Mouse (Mus musculus) hindbrain, embryonic 15.5 days (tissue): Measurements from ENCODE around the gene Zdhhc6. TPM values are rescaled to one million over a fixed set of nuclear protein-coding genes. Genes with fewer than 3 reads are reported as not detected.

Experiments used
- ATAC-seq: fragments of 200-750 bp; cut with Nextera tagmentation; 2 replicates; pipeline ENCODE4 v1.8.0; 2017; ENCODE audit warnings: low read depth, moderate number of reproducible peaks, moderate TSS enrichment; ENCODE audit not compliant: low FRiP score
- H3K27ac ChIP-seq: fragments of 300-500 bp; sonication (generic); replicated peaks from 2 replicates; pipeline ENCODE4 v1.5.1; 2015; ENCODE audit warnings: mild to moderate bottlenecking, inconsistent platforms
- H3K27me3 ChIP-seq: fragments of 300-500 bp; sonication (generic); 2 replicates; pipeline ENCODE4 v1.6.1; 2015; ENCODE audit warnings: control low read depth, inconsistent platforms
- H3K36me3 ChIP-seq: fragments of 300-500 bp; sonication (generic); 2 replicates; pipeline ENCODE4 v1.6.1; 2015; ENCODE audit warnings: control low read depth, inconsistent platforms
- H3K4me1 ChIP-seq: fragments of 300-500 bp; sonication (generic); replicated peaks from 2 replicates; pipeline ENCODE4 v1.6.1; 2015; ENCODE audit warnings: control low read depth, inconsistent platforms
- H3K4me2 ChIP-seq: fragments of 300-500 bp; sonication (generic); 2 replicates; pipeline ENCODE4 v1.6.1; 2015; ENCODE audit warnings: moderate library complexity, mild to moderate bottlenecking, inconsistent platforms
- H3K4me3 ChIP-seq: fragments of 300-500 bp; sonication (generic); 2 replicates; pipeline ENCODE4 v1.5.1; 2015; ENCODE audit warnings: mild to moderate bottlenecking, inconsistent platforms
- H3K9ac ChIP-seq: fragments of 300-500 bp; sonication (generic); 2 replicates; pipeline ENCODE4 v1.6.1; 2015; ENCODE audit warnings: inconsistent platforms
- H3K9me3 ChIP-seq: fragments of 300-500 bp; sonication (generic); 2 replicates; pipeline ENCODE4 v1.6.1; 2016; ENCODE audit warnings: control low read depth, inconsistent platforms
- WGBS: fragments of 180-500 bp; shearing (Covaris S2); methylation state at CpG from one replicate; pipeline ENCODE4 v1.1.7; 2015; 5-methylcytosine and 5-hydroxymethylcytosine counted together
- polyA plus RNA-seq: library from polyadenylated mRNA; unstranded; fragments of >200 nt; fragmentation: Nextera tagmentation; extraction: Ambion mirVana; gene quantifications from 2 replicates; pipeline ENCODE4 v1.2.1, GENCODE M21; 2015

Zdhhc6 gene
- polyA plus RNA-seq, 1 experiment from 2014 or later, result 71.1 TPM

DNA sequence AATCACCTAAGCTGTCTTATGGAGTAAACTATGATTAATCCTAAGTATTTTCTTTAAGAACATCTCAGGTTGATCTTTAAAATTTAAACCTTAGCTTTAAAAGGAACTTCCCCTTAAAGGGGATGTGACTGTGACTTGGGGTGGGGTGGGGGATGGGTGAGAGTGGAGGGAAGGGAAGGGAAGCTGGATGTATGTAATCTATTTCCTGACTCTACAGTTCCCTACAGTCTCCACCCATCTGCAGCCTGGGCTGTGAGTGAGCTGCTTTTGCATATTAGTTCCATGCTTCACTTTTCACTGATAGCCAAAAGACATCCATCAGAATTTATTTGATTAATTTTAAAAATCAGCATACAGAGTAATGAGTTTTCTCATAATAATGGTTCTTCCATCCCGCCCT is 16.5 kb downstream of the Zdhhc6 start:
- no peaks in the 10 kb centered on the region for H3K4me1 ChIP-seq
- H3K9ac ChIP-seq, result no peak overlapping the region
- H3K9me3 ChIP-seq, result no peaks in the 10 kb centered on the region
- peaks cover 54% of the 10 kb centered on the region for H3K36me3 ChIP-seq
- no peaks in the 10 kb centered on the region for H3K27me3 ChIP-seq
- ATAC-seq, result no peak
- 92% methylated on average over 1 of the region's 1 CpGs for WGBS
- H3K27ac ChIP-seq, result no peak overlapping the region
- H3K4me2 ChIP-seq, result no peak overlapping the region
- H3K4me3 ChIP-seq, result no peak overlapping the region

DNA sequence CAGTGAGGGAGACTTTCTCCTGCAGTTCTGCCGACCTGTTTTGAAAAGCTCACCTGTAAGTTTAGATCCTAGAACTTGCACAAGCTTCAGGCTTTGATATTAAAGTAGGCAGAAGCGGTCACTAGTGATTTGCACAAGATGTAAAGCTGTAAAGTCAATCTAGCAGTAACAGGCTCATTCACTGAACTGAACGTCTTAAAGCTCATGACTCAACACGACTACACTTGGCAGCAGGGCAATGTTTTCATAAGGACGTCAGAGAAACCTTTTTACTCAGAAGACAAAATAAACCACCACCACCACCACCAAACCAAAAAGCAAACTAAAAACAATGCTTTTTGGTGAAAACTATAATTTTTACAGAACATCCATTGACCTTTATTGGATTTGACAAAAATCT is 17.9 kb downstream of the Zdhhc6 start:
- Histone ChIP-seq H3K4me2 (no peak overlapping the region), H3K9me3 (no peaks in the 10 kb centered on the region), H3K9ac (no peak overlapping the region), H3K36me3 (peaks cover 47% of the 10 kb centered on the region), H3K27ac (no peak overlapping the region), H3K4me1 (no peaks in the 10 kb centered on the region), H3K4me3 (no peak overlapping the region), H3K27me3 (no peaks in the 10 kb centered on the region)
- no peak for ATAC-seq
- 85% methylated on average over 5 of the region's 5 CpGs for WGBS

DNA sequence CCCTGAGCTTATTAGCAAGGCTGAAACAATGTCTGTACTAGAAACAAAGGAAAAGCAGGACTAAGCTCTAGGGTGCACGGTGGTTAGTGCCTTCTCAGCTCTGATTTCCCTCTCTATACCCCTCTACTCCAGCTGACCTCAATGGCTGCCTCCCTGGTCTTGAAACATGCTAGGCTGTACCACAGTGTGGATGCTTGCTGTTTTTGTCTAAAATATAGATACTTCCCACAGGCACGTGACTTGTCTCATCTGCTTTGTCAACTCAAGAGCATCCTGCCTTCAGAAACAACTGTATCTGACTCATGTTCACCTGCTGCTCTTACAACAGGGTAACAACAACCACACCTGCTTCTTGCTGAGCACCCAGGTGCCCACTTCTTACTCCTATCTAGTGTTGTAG is 18.3 kb downstream of the Zdhhc6 start:
- no peak overlapping the region for H3K27ac ChIP-seq
- peaks cover 43% of the 10 kb centered on the region for H3K36me3 ChIP-seq
- H3K27me3 ChIP-seq, result no peaks in the 10 kb centered on the region
- no peak for ATAC-seq
- H3K9ac ChIP-seq, result no peak overlapping the region
- no peaks in the 10 kb centered on the region for H3K9me3 ChIP-seq
- 96% methylated on average over 2 of the region's 2 CpGs for WGBS
- H3K4me3 ChIP-seq, result no peak overlapping the region
- no peaks in the 10 kb centered on the region for H3K4me1 ChIP-seq
- no peak overlapping the region for H3K4me2 ChIP-seq

DNA sequence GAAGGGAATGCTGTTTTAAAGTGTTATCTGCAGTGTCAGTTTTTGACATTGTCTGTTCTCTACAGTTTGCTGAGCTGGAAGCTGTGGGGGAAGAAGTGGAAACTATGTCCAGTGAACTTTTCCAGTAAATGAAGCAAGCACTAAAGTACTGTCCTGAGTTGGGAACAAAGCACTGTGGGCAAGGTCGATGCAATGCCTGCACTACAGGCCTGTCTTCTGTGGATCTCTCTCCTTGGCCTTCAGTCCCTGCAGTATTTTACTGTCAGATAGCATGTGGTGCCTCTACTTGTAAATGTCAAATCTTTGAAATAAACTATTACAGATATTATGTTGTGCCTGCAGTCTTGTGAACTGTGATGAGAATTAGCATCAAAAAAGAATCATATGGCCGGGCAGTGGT is 19.5 kb downstream of the Zdhhc6 start:
- ATAC-seq, result no peak
- Histone ChIP-seq H3K4me3 (no peak overlapping the region), H3K4me2 (no peak overlapping the region), H3K9me3 (no peaks in the 10 kb centered on the region), H3K4me1 (no peaks in the 10 kb centered on the region), H3K36me3 (peaks cover 31% of the 10 kb centered on the region), H3K9ac (no peak overlapping the region), H3K27ac (no peak overlapping the region), H3K27me3 (no peaks in the 10 kb centered on the region)
- 94% methylated on average over 2 of the region's 2 CpGs for WGBS

DNA sequence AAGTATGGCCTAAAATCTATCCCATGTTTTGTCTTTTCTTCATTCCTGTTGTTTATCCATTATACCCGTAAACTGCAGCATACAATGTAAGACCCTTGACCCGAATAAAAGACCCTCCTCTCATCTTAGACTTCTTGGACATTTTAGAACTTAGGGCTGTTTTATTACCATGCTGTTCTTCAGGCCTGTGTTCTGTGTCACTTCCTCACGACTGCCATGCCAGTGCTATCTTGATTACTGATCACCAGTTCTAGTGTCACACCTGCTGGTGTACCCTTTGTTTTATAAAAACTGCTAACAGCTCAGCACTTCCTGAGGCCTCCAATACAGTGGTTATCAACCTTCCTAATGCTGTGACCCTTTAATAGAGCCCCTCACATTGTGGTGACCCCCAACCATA is 20.3 kb downstream of the Zdhhc6 start:
- H3K27me3 ChIP-seq, result no peaks in the 10 kb centered on the region
- H3K9me3 ChIP-seq, result no peaks in the 10 kb centered on the region
- H3K27ac ChIP-seq, result no peak overlapping the region
- 87% methylated on average over 3 of the region's 3 CpGs for WGBS
- H3K36me3 ChIP-seq, result peaks cover 25% of the 10 kb centered on the region
- H3K4me3 ChIP-seq, result no peak overlapping the region
- H3K4me2 ChIP-seq, result no peak overlapping the region
- no peaks in the 10 kb centered on the region for H3K4me1 ChIP-seq
- H3K9ac ChIP-seq, result no peak overlapping the region
- no peak for ATAC-seq

DNA sequence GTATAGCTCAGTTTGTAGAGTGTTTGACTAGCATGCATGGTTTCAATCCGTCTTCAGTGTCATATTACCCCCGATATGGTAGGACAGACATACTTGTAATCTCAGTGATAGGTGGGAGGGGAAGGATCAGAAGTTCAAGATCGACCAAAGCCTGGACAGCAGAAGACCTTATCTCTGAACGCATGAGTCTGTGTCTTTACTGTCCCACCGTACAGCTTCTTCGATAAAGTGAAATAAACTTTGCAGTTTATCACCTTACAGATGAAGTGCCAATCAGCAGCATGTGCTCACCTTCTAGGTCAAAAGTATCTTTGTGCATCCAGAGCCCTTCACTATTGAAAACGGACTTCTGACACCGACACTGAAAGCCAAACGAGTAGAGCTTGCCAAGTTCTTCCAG is 20.8 kb downstream of the Zdhhc6 start:
- H3K4me1 ChIP-seq, result no peaks in the 10 kb centered on the region
- ATAC-seq, result no peak
- H3K27ac ChIP-seq, result no peak overlapping the region
- H3K4me3 ChIP-seq, result no peak overlapping the region
- H3K36me3 ChIP-seq, result peaks cover 22% of the 10 kb centered on the region
- no peak overlapping the region for H3K4me2 ChIP-seq
- 95% methylated on average over 9 of the region's 9 CpGs for WGBS
- no peaks in the 10 kb centered on the region for H3K27me3 ChIP-seq
- no peaks in the 10 kb centered on the region for H3K9me3 ChIP-seq
- no peak overlapping the region for H3K9ac ChIP-seq

DNA sequence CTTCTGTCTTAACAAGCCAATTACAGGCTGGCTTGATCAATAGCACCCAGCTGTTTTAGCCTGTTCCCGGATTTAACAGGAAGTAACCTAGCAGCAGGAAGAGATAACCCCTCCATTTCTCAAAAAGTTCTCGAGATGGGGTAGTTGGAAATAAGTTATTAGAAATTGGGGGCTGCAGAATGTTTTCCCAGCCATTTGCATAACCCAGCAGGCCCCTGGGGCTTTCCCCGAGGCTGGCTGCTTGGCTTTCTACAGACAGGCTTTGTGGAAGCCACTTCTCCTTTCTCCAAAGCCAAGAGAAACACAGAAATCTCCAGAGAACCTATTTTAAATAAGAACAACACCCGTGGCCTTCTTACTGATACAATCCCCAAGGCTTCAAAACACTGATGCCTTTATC is 22.7 kb downstream of the Zdhhc6 start:
- peaks cover 22% of the 10 kb centered on the region for H3K36me3 ChIP-seq
- no peaks in the 10 kb centered on the region for H3K9me3 ChIP-seq
- no peak overlapping the region for H3K27ac ChIP-seq
- no peaks in the 10 kb centered on the region for H3K4me1 ChIP-seq
- no peak overlapping the region for H3K4me2 ChIP-seq
- ATAC-seq, result no peak
- H3K9ac ChIP-seq, result no peak overlapping the region
- H3K27me3 ChIP-seq, result no peaks in the 10 kb centered on the region
- no peak overlapping the region for H3K4me3 ChIP-seq
- 39% methylated on average over 4 of the region's 4 CpGs for WGBS

DNA sequence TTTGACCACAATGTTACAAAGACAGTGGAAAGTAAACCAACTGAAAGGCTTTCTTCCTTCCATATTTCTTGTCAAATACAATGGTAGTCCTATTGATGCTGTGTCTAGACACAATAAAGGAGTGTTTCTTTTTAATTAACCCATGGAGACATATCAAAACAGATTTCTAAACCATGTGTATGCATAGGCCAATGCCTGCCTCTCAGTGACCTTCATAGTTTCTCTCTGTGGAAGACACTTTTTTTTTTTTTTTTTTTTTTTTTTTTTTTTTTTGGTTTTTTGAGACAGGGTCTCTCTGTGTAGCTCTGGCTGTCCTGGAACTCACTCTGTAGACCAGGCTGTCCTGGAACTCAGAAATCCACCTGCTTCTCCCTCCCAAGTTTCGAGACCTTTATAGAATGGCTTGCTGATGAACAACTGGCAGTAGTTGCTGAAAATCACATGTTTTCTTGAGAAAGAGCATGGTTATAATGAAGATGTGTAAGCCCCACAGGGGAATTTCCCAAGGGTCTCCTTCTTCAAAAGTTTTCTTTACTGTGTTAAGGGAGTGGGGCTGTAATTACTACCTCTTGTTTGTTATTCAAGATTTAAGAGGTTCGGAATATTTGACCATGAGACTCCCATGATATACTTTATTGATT is 23.5 kb downstream of the Zdhhc6 start:
- H3K36me3 ChIP-seq, result peaks cover 20% of the 10 kb centered on the region
- no peak for ATAC-seq
- no peak overlapping the region for H3K4me3 ChIP-seq
- no peak overlapping the region for H3K4me2 ChIP-seq
- 95% methylated on average over 2 of the region's 2 CpGs for WGBS
- H3K27me3 ChIP-seq, result no peaks in the 10 kb centered on the region
- H3K27ac ChIP-seq, result no peak overlapping the region
- H3K4me1 ChIP-seq, result no peaks in the 10 kb centered on the region
- no peak overlapping the region for H3K9ac ChIP-seq
- no peaks in the 10 kb centered on the region for H3K9me3 ChIP-seq

DNA sequence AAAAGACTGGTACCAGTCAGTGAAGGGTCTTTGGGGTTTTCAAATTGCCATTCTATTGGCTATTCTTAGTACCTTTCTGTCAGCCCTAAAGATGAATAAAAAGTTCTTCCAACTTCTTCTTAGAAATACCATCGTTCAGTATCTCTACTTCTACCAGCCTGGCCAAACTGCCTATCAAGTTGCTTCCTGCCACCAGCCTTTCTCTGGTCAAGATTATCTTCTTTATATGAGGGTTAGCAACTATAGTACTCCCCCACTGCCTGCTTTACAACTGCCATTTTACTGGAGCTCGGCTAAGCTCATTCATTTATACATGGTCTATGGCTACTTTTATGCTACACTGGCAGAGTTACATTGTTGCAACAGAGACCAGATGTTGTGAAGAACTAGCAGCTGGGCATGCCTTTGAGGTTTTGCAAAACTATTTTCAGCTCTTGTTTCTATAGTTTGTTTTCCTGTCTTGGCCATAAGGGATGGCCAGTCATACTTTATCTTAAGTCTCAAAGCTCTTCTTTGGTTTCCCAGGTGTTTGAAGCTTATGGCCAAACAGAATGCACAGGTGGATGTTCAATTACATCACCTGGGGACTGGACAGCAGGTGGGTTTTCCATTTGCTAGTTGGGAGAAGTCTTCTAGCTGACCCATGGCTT is 25.1 kb downstream of the Zdhhc6 start:
- no peak overlapping the region for H3K4me2 ChIP-seq
- no peak for ATAC-seq
- no peaks in the 10 kb centered on the region for H3K27me3 ChIP-seq
- H3K4me3 ChIP-seq, result no peak overlapping the region
- H3K36me3 ChIP-seq, result 0 out of 2 replicates have a peak, but pooled peaks cover 9% of the 10 kb centered on the region
- 91% methylated on average over 2 of the region's 2 CpGs for WGBS
- H3K9me3 ChIP-seq, result no peaks in the 10 kb centered on the region
- no peak overlapping the region for H3K27ac ChIP-seq
- H3K9ac ChIP-seq, result no peak overlapping the region
- H3K4me1 ChIP-seq, result no peaks in the 10 kb centered on the region

DNA sequence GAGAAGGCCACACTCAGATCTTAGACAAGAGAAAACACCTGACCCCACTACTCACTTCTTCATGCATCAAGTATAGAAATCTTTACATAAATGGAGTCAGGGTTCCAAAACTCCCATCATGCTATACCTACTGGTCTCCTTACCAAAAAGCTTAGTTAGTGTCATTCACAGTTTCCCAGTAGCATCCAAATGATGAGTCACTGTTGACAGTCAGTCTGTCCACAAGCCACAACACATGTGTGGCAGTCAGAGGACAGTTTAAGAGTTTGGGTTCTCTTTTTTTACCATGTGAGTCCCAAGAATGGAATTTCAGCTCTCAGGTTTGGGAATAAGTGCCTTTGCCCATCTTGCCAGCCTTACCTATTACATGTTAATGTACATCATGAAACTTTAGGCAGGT is 26.9 kb downstream of the Zdhhc6 start:
- H3K27me3 ChIP-seq, result no peaks in the 10 kb centered on the region
- no peak for ATAC-seq
- no peak overlapping the region for H3K27ac ChIP-seq
- H3K9me3 ChIP-seq, result no peaks in the 10 kb centered on the region
- H3K36me3 ChIP-seq, result no peaks in the 10 kb centered on the region
- no peak overlapping the region for H3K4me3 ChIP-seq
- no peak overlapping the region for H3K4me2 ChIP-seq
- no peak overlapping the region for H3K9ac ChIP-seq
- no peaks in the 10 kb centered on the region for H3K4me1 ChIP-seq

DNA sequence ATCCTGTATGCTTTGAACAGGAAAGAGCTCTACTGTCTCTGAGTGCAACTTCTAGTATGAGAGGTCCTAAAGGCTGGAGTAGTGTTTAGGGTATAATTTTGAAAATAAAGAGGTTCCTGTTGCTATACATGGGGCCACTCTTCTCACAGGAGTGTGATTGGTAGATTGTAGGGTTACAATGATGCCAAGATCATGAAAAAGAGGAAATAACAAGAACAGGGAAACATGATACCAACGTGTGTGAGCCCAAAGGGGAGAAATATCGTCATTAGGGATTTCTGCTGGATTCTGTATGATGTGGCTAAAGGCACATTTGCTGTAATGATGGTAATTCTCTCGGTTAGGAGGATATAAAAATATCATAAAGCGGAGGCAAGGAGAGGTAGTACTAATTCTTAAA is 29.8 kb downstream of the Zdhhc6 start:
- Histone ChIP-seq H3K4me1 (no peaks in the 10 kb centered on the region), H3K36me3 (no peaks in the 10 kb centered on the region), H3K27me3 (no peaks in the 10 kb centered on the region), H3K4me2 (no peak overlapping the region), H3K9me3 (no peaks in the 10 kb centered on the region), H3K4me3 (no peak overlapping the region), H3K27ac (no peak overlapping the region), H3K9ac (no peak overlapping the region)
- no peak for ATAC-seq
- 90% methylated on average over 4 of the region's 4 CpGs for WGBS

DNA sequence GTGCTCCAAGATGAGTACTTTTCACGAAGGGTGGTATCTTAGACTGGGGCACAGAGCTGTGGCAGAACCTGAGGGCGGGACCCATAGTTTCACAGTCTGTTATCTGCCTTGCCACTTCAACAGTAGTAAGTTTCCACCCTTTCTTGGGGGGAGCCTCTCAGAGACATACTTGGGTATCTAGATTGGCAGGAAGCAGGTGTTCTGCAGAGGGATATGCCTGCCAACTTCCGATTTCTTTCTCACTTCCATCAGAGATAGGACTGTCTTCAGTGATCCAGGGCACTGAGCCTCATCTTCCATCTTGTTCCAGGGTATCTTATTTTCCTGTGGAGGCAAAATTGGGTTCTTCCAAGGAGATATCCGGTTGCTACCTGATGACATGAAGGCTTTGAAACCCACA is 31.7 kb downstream of the Zdhhc6 start:
- H3K4me1 ChIP-seq, result no peaks in the 10 kb centered on the region
- no peak overlapping the region for H3K27ac ChIP-seq
- no peak overlapping the region for H3K4me3 ChIP-seq
- H3K27me3 ChIP-seq, result no peaks in the 10 kb centered on the region
- 90% methylated on average over 4 of the region's 4 CpGs for WGBS
- H3K36me3 ChIP-seq, result no peaks in the 10 kb centered on the region
- ATAC-seq, result no peak
- H3K9ac ChIP-seq, result no peak overlapping the region
- no peaks in the 10 kb centered on the region for H3K9me3 ChIP-seq
- no peak overlapping the region for H3K4me2 ChIP-seq

DNA sequence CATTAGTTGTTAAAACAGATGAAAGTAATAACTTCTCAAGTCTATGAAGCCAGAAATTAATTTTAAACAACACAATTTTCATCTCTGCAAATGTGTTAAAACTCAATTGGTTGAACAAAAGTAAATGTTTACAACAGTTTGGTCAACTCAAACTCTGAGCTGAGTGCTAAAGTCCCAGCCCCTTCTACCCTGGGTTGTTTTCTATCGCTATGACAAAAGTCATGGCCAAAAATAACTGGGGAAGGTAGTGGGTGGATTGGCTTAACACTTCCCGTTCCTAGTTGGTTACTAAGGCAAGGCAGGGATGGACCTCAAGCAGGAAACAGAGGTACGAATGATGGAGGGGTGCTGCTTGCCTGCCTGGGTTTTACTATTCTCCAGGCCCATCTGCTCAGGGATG is 39.1 kb downstream of the Zdhhc6 start:
- no peaks in the 10 kb centered on the region for H3K27me3 ChIP-seq
- H3K4me3 ChIP-seq, result no peak overlapping the region
- no peak overlapping the region for H3K9ac ChIP-seq
- no peaks in the 10 kb centered on the region for H3K9me3 ChIP-seq
- no peaks in the 10 kb centered on the region for H3K4me1 ChIP-seq
- 93% methylated on average over 3 of the region's 3 CpGs for WGBS
- H3K27ac ChIP-seq, result no peak overlapping the region
- 0 out of 2 replicates have a peak, but pooled peaks cover 2% of the 10 kb centered on the region for H3K36me3 ChIP-seq
- ATAC-seq, result no peak
- no peak overlapping the region for H3K4me2 ChIP-seq
